Mouse (Mus musculus) MEL (cell line): ENCODE measurements around the gene Ptger1. TPM values are rescaled to one million over a fixed set of nuclear protein-coding genes. Genes with fewer than 3 reads are reported as not detected.

ENCODE experiments used
- DNase-seq: peaks from one replicate; pipeline ENCODE4 v3.0.0; 2011; ENCODE audit warnings: low read depth, low spot score
- H3K27ac ChIP-seq: 2 replicates; pipeline ENCODE4 v1.5.1; 2012; ENCODE audit warnings: low read depth, mild to moderate bottlenecking, control low read depth, low read length, moderate library complexity; ENCODE audit not compliant: control insufficient read depth
- H3K27me3 ChIP-seq, 2 experiments: fragments of 150-350 bp in 1 of 2; sonication (generic) in 1 of 2; 2 replicates each; pipeline ENCODE4 v1.6.1; 2012; ENCODE audit warnings: low read length in 2 of 2, mild to moderate bottlenecking in 2 of 2, improper control_type of control experiment in 1 of 2, moderate library complexity in 1 of 2; ENCODE audit not compliant: insufficient read depth in 2 of 2, control insufficient read depth in 1 of 2
- H3K36me3 ChIP-seq, 2 experiments: 2 replicates each; pipeline ENCODE4 v1.6.1; 2012 to 2014; ENCODE audit warnings: low read length in 2 of 2, improper control_type of control experiment in 1 of 2, inconsistent platforms in 1 of 2, mild to moderate bottlenecking in 1 of 2; ENCODE audit not compliant: insufficient read depth in 2 of 2, control insufficient read depth in 1 of 2
- H3K4me1 ChIP-seq, 2 experiments: fragments of 150-350 bp in 1 of 2; sonication (generic) in 1 of 2; 2 replicates each; pipeline ENCODE4 v1.6.1; 2012; ENCODE audit warnings: low read length in 2 of 2, improper control_type of control experiment in 1 of 2, mild to moderate bottlenecking in 1 of 2; ENCODE audit not compliant: insufficient read depth in 2 of 2, control insufficient read depth in 1 of 2
- H3K4me3 ChIP-seq, 2 experiments: fragments of 150-350 bp in 1 of 2; sonication (generic) in 1 of 2; 2 replicates each; pipeline ENCODE4 v1.5.1; 2012; ENCODE audit warnings: low read depth in 2 of 2, low read length in 2 of 2, mild to moderate bottlenecking in 2 of 2, moderate library complexity in 2 of 2, control low read depth in 1 of 2, improper control_type of control experiment in 1 of 2; ENCODE audit not compliant: control insufficient read depth in 1 of 2, insufficient read depth in 1 of 2
- H3K79me2 ChIP-seq: 2 replicates; pipeline ENCODE4 v1.6.1; 2012; ENCODE audit warnings: mild to moderate bottlenecking, low read length, moderate library complexity; ENCODE audit not compliant: control insufficient read depth, poor library complexity, insufficient read depth
- H3K9ac ChIP-seq: 2 replicates; pipeline ENCODE4 v1.6.1; 2012; ENCODE audit warnings: low read depth, mild to moderate bottlenecking, control low read depth, low read length, moderate library complexity; ENCODE audit not compliant: control insufficient read depth, poor library complexity, severe bottlenecking
- H3K9me3 ChIP-seq: fragments of 150-350 bp; sonication (generic); replicated peaks from 2 replicates; pipeline ENCODE4 v1.6.1; 2012; ENCODE audit warnings: mild to moderate bottlenecking, low read length, improper control_type of control experiment, moderate library complexity; ENCODE audit not compliant: insufficient read depth
- BHLHE40 ChIP-seq: IDR thresholded peaks from 2 replicates; pipeline ENCODE4 v1.6.1; 2012; ENCODE audit warnings: low read depth, mild to moderate bottlenecking, inconsistent platforms, low read length, improper control_type of control experiment, borderline replicate concordance
- CHD1 ChIP-seq: IDR thresholded peaks from 2 replicates; pipeline ENCODE4 v1.6.1; 2012; ENCODE audit warnings: low read depth, mild to moderate bottlenecking, inconsistent platforms, low read length, improper control_type of control experiment
- CHD2 ChIP-seq: IDR thresholded peaks from 2 replicates; pipeline ENCODE4 v1.6.1; 2011; ENCODE audit warnings: low read length, improper control_type of control experiment
- E2F4 ChIP-seq: IDR thresholded peaks from 2 replicates; pipeline ENCODE4 v1.6.1; 2011; ENCODE audit warnings: low read depth, low read length, improper control_type of control experiment, borderline replicate concordance
- ELF1 ChIP-seq: IDR thresholded peaks from 2 replicates; pipeline ENCODE4 v1.6.1; 2014; ENCODE audit warnings: low read depth, mild to moderate bottlenecking, inconsistent platforms, low read length, improper control_type of control experiment, moderate library complexity
- EP300 ChIP-seq, 2 experiments: IDR thresholded peaks; 2 replicates each; pipeline ENCODE4 v1.6.1; 2011; ENCODE audit warnings: improper control_type of control experiment in 2 of 2, low read length in 2 of 2, low read depth in 1 of 2, mild to moderate bottlenecking in 1 of 2
- ETS1 ChIP-seq: IDR thresholded peaks from 2 replicates; pipeline ENCODE4 v1.6.1; 2012; ENCODE audit warnings: low read depth, mild to moderate bottlenecking, inconsistent platforms, low read length, improper control_type of control experiment, moderate library complexity
- GABPA ChIP-seq: IDR thresholded peaks from 2 replicates; pipeline ENCODE4 v1.6.1; 2012; ENCODE audit warnings: low read depth, mild to moderate bottlenecking, inconsistent platforms, low read length, improper control_type of control experiment, moderate library complexity
- MAX ChIP-seq: IDR thresholded peaks from 2 replicates; pipeline ENCODE4 v1.6.1; 2011; ENCODE audit warnings: low read length, improper control_type of control experiment
- MXI1 ChIP-seq: IDR thresholded peaks from 2 replicates; pipeline ENCODE4 v1.6.1; 2011; ENCODE audit warnings: mild to moderate bottlenecking, low read depth, low read length, improper control_type of control experiment
- MYB ChIP-seq: IDR thresholded peaks from 2 replicates; pipeline ENCODE4 v1.6.1; 2011; ENCODE audit warnings: mild to moderate bottlenecking, low read depth, low read length, improper control_type of control experiment
- MYC ChIP-seq: IDR thresholded peaks from 2 replicates; pipeline ENCODE4 v1.6.1; 2011; ENCODE audit warnings: low read depth, mild to moderate bottlenecking, low read length, improper control_type of control experiment, moderate library complexity
- NRF1 ChIP-seq: IDR thresholded peaks from 2 replicates; pipeline ENCODE4 v1.6.1; 2014; ENCODE audit warnings: low read depth, mild to moderate bottlenecking, inconsistent platforms, low read length, improper control_type of control experiment, moderate library complexity; ENCODE audit not compliant: poor library complexity, insufficient read depth, severe bottlenecking
- RAD21 ChIP-seq: IDR thresholded peaks from 2 replicates; pipeline ENCODE4 v1.6.1; 2011; ENCODE audit warnings: mild to moderate bottlenecking, low read depth, low read length, improper control_type of control experiment
- SIN3A ChIP-seq: IDR thresholded peaks from 2 replicates; pipeline ENCODE4 v1.6.1; 2012; ENCODE audit warnings: low read length, improper control_type of control experiment, inconsistent platforms
- SMC3 ChIP-seq: IDR thresholded peaks from 2 replicates; pipeline ENCODE4 v1.6.1; 2011; ENCODE audit warnings: low read depth, low read length, improper control_type of control experiment
- TBP ChIP-seq: IDR thresholded peaks from 2 replicates; pipeline ENCODE4 v1.8.0; 2011; ENCODE audit warnings: low read depth, low read length, improper control_type of control experiment
- UBTF ChIP-seq: IDR thresholded peaks from 2 replicates; pipeline ENCODE4 v1.6.1; 2012; ENCODE audit warnings: low read depth, mild to moderate bottlenecking, inconsistent platforms, low read length, improper control_type of control experiment, moderate library complexity, borderline replicate concordance; ENCODE audit not compliant: insufficient read depth
- ZC3H11A ChIP-seq: IDR thresholded peaks from 2 replicates; pipeline ENCODE4 v1.6.1; 2012; ENCODE audit warnings: low read depth, mild to moderate bottlenecking, inconsistent platforms, low read length, improper control_type of control experiment
- ZKSCAN1 ChIP-seq: IDR thresholded peaks from 2 replicates; pipeline ENCODE4 v1.6.1; 2012; ENCODE audit warnings: low read depth, mild to moderate bottlenecking, inconsistent platforms, low read length, improper control_type of control experiment, moderate library complexity
- polyA plus RNA-seq, 2 experiments: library from polyadenylated mRNA; stranded (reverse) in 1 of 2; unstranded in 1 of 2; fragments of >175 nt in 1 of 2; fragments of >200 nt in 1 of 2; gene quantifications; 2 replicates each; pipeline versions ENCODE4 v1.2.1 to v1.2.4; 2012; ENCODE audit warnings: low replicate concordance in 2 of 2, low read depth in 1 of 2; ENCODE audit not compliant: insufficient read length in 2 of 2, insufficient read depth in 1 of 2, missing spikeins in 1 of 2
- total RNA-seq: library from RNA; depleted of rRNA; stranded (reverse); fragments of 300-350 nt; gene quantifications from 2 replicates; pipeline ENCODE4 v1.2.3, GENCODE M21; 2012

Gene Ptger1
- total and polyA plus RNA-seq, 3 experiments, result 3.1 to 4.0 TPM; not detected in 1

GRCm38 (mm10) chr8:83679866-83680265 is 13.4 kb downstream of the Ptger1 start:
- no peaks in the 10 kb centered on the region for H3K79me2 ChIP-seq
- no peaks in the 10 kb centered on the region for H3K9me3 ChIP-seq
- peaks cover 0 to 2% of the 10 kb centered on the region in 2 experiments; a peak in 2 of 4 replicates for H3K36me3 ChIP-seq
- no peak overlapping the region for H3K9ac ChIP-seq
- H3K27ac ChIP-seq, result no peak overlapping the region
- no peaks in the 10 kb centered on the region for H3K27me3 ChIP-seq
- TF ChIP-seq MAX, result no peak
- no peak for TF ChIP-seq MYC
- TF ChIP-seq SIN3A, result no peak
- TF ChIP-seq CHD2, result no peak
- TF ChIP-seq MXI1, result no peak
- TF ChIP-seq SMC3, result no peak
- TF ChIP-seq TBP, result no peak
- TF ChIP-seq ELF1, result no peak
- TF ChIP-seq ZC3H11A, result no peak
- no peak for TF ChIP-seq NRF1
- no peak for TF ChIP-seq ETS1
- no peak for TF ChIP-seq RAD21
- TF ChIP-seq ZKSCAN1, result no peak
- no peak for TF ChIP-seq EP300 (IDR thresholded peaks at IDR 0.05; ENCODE audit: low read depth in 1 of 2, low read length in 2 of 2)
- no peak for TF ChIP-seq BHLHE40
- TF ChIP-seq E2F4, result no peak
- TF ChIP-seq MYB, result no peak
- TF ChIP-seq GABPA, result no peak
- no peak for TF ChIP-seq CHD1
- no peaks in the 10 kb centered on the region for H3K4me1 ChIP-seq
- H3K4me3 ChIP-seq, result no peak overlapping the region
- no peak for DNase-seq

- no peak overlapping the region for H3K27ac ChIP-seq
- peaks cover 0 to 4% of the 10 kb centered on the region in 2 experiments; a peak in 2 of 4 replicates for H3K36me3 ChIP-seq
- no peak overlapping the region for H3K4me3 ChIP-seq
- no peak for TF ChIP-seq ETS1
- TF ChIP-seq UBTF, result no peak
- H3K4me1 ChIP-seq, result no peaks in the 10 kb centered on the region
- no peaks in the 10 kb centered on the region for H3K79me2 ChIP-seq
- no peak overlapping the region for H3K9ac ChIP-seq
- no peak for DNase-seq
- no peaks in the 10 kb centered on the region for H3K27me3 ChIP-seq
- H3K9me3 ChIP-seq, result no peaks in the 10 kb centered on the region
Measured at GRCm38 (mm10) chr8:83680603-83681002, 14.1 kb downstream of the Ptger1 start.
